Mouse (Mus musculus) C2C12 (cell line): ENCODE data around the gene Nav2.

Source experiments
- CTCF ChIP-seq: IDR thresholded peaks from one replicate; pipeline ENCODE4 v1.5.1; 2011; ENCODE audit not compliant: control insufficient read depth, insufficient read depth, insufficient read length
- MYOD1 ChIP-seq: IDR thresholded peaks from one replicate; pipeline ENCODE4 v1.6.1; 2011; ENCODE audit warnings: low read depth; ENCODE audit not compliant: control insufficient read depth, insufficient read length

DNA sequence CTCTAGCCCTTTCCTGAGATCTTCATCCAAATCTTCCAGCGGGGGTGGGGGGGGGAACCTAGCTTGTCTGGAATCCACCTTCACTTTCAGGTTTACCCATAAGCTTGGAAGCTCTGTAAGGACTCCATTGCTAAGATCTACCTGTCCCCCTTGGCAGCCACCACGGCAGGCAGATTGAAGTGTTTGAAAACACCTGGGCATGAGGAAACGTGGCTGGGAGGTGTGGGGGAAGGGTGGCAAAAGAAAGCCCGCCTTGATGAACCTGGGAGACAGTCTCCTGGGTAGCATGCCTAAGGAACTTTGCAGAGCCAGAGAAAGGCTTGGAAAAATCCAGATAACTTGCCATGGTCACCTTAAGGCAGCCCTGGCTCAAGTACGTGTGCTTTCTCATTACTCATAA is 225.9 kb downstream of the Nav2 start:
- TF ChIP-seq CTCF (no peak), MYOD1 (no peak)
